Mouse (Mus musculus) liver, embryonic 14.5 days (tissue): Measurements from ENCODE around the gene Rspo1. TPM values are rescaled to one million over a fixed set of nuclear protein-coding genes. Genes with fewer than 3 reads are reported as not detected.

ENCODE experiments used
- ATAC-seq: fragments of 200-750 bp; cut with Nextera tagmentation; 2 replicates; pipeline ENCODE4 v1.8.0; 2017; ENCODE audit warnings: moderate number of reproducible peaks, mild to moderate bottlenecking, moderate library complexity; ENCODE audit not compliant: insufficient read depth
- DNase-seq, 3 experiments: peaks; one replicate each; pipeline ENCODE4 v3.0.0-alpha.2; 2012 to 2013; ENCODE audit warnings: low read depth in 3 of 3, low spot score in 3 of 3
- H3K27ac ChIP-seq: fragments of 300-500 bp; sonication (generic); 2 replicates; pipeline ENCODE4 v1.5.1; 2014; ENCODE audit warnings: moderate library complexity, mild to moderate bottlenecking, control low read depth, inconsistent platforms
- H3K27me3 ChIP-seq: fragments of 300-500 bp; sonication (generic); 2 replicates; pipeline ENCODE4 v1.6.1; 2014; ENCODE audit warnings: mild to moderate bottlenecking, low read length, moderate library complexity; ENCODE audit not compliant: control insufficient read depth, insufficient read depth
- H3K36me3 ChIP-seq: fragments of 300-500 bp; sonication (generic); replicated peaks from 2 replicates; pipeline ENCODE4 v1.6.1; 2014; ENCODE audit warnings: low read depth; ENCODE audit not compliant: control insufficient read depth, insufficient read depth
- H3K4me1 ChIP-seq, 2 experiments: fragments of 200-500 bp in 1 of 2; fragments of 300-500 bp in 1 of 2; sonication (generic) in 1 of 2; replicated peaks; 2 replicates each; pipeline ENCODE4 v1.6.1; 2012 to 2014; ENCODE audit warnings: antibody characterized with exemption in 1 of 2, inconsistent platforms in 1 of 2, low read length in 1 of 2; ENCODE audit not compliant: control insufficient read depth in 2 of 2, insufficient read depth in 2 of 2
- H3K4me2 ChIP-seq: fragments of 300-500 bp; sonication (generic); 2 replicates; pipeline ENCODE4 v1.6.1; 2014; ENCODE audit warnings: low read depth, mild to moderate bottlenecking, control low read depth, moderate library complexity
- H3K4me3 ChIP-seq, 2 experiments: fragments of 200-500 bp in 1 of 2; fragments of 300-500 bp in 1 of 2; sonication (generic) in 1 of 2; 2 replicates each; pipeline ENCODE4 v1.5.1; 2012 to 2014; ENCODE audit warnings: low read depth in 2 of 2, low read length in 2 of 2, mild to moderate bottlenecking in 2 of 2, control low read depth in 1 of 2, inconsistent platforms in 1 of 2, moderate library complexity in 1 of 2; ENCODE audit not compliant: insufficient read depth in 1 of 2
- H3K9ac ChIP-seq: fragments of 300-500 bp; sonication (generic); replicated peaks from 2 replicates; pipeline ENCODE4 v1.6.1; 2014; ENCODE audit warnings: mild to moderate bottlenecking, control low read depth, moderate library complexity
- H3K9me3 ChIP-seq: fragments of 300-500 bp; sonication (generic); 2 replicates; pipeline ENCODE4 v1.6.1; 2016; ENCODE audit warnings: low read length, mixed read lengths; ENCODE audit not compliant: control insufficient read depth
- CTCF ChIP-seq: IDR thresholded peaks from 2 replicates; pipeline ENCODE4 v1.5.1; 2016; ENCODE audit warnings: antibody characterized with exemption, low read depth, control low read depth
- EP300 ChIP-seq: IDR thresholded peaks from 2 replicates; pipeline ENCODE4 v1.6.1; 2016; ENCODE audit warnings: antibody characterized with exemption, low read depth
- WGBS: fragments of 180-500 bp; shearing (Covaris S2); extraction: QIAGEN DNeasy Blood & Tissue Kit; methylation state at CpG from one replicate; pipeline ENCODE4 v1.1.7; 2014; ENCODE audit not compliant: insufficient replicate concordance; 5-methylcytosine and 5-hydroxymethylcytosine counted together
- polyA plus RNA-seq, 2 experiments: library from polyadenylated mRNA; depleted of rRNA in 1 of 2; stranded (reverse) in 1 of 2; unstranded in 1 of 2; fragments of >200 nt; fragmentation: Nextera tagmentation in 1 of 2; extraction: Ambion mirVana in 1 of 2; gene quantifications; 2 replicates each; pipeline versions ENCODE4 v1.2.1 to v1.2.3; 2012 to 2014

The Rspo1 gene
- polyA plus RNA-seq, 2 experiments: 0.51 to 0.68 TPM

DNA sequence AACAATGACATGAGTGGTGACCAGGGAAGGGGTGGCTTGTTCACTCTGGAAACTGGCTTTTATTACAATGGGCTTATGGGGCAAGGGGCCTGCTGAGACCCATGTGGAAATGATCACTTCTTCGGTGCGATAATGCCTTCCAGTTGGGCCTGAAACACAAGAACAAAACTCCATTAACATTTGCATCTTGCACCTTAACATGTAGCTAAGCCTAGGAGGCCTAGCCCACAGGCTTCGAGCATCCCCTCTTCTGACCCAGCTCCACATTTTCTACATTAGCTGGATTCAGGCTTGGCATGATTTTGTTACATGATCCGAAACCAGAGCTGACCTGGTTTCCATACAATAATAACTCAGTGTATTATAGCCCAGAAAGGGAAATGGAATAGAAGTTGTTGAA, 70.2 kb downstream of the Rspo1 start:
- Histone ChIP-seq H3K27ac (no peak overlapping the region), H3K4me1 (peaks cover 0 to 2% of the 10 kb centered on the region in 2 experiments; a peak in 1 of 4 replicates), H3K4me3 (no peak overlapping the region), H3K4me2 (no peak overlapping the region), H3K36me3 (peaks cover 29% of the 10 kb centered on the region), H3K9ac (no peak overlapping the region), H3K9me3 (no peaks in the 10 kb centered on the region), H3K27me3 (no peaks in the 10 kb centered on the region)
- 74% methylated on average over 4 of the region's 4 CpGs for WGBS
- ATAC-seq (no peak), DNase-seq (no peak)
- TF ChIP-seq CTCF (no peak), EP300 (no peak)

DNA sequence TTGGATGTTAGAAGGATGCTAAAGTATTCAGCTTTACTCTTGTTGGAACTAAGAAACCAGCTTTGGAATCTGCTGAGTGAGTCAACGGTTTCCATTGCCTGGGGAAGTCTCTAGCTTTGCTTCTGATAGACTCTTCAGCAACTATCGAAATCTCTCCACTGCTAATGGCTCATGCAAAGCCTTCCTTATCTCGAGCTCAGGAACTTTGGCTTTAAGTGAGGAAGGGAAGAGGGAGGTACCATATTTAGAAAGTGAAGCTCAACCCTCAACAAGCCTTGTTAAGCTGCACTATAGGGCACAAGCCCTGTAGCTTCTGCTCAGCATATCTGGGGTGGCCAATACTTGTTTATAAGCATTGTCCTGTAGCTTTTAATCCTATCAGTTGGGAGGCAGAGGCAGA, 71.0 kb downstream of the Rspo1 start:
- H3K36me3 ChIP-seq: peaks cover 24% of the 10 kb centered on the region
- ATAC-seq (no peak), DNase-seq (no peak)
- no peak overlapping the region for H3K9ac ChIP-seq
- peaks cover 0 to 2% of the 10 kb centered on the region in 2 experiments; a peak in 1 of 4 replicates for H3K4me1 ChIP-seq
- no peaks in the 10 kb centered on the region for H3K9me3 ChIP-seq
- H3K27ac ChIP-seq: no peak overlapping the region
- no peaks in the 10 kb centered on the region for H3K27me3 ChIP-seq
- no peak overlapping the region for H3K4me2 ChIP-seq
- 23% methylated on average over 3 of the region's 3 CpGs for WGBS
- no peak overlapping the region for H3K4me3 ChIP-seq
- TF ChIP-seq EP300 (no peak), CTCF (no peak)

DNA sequence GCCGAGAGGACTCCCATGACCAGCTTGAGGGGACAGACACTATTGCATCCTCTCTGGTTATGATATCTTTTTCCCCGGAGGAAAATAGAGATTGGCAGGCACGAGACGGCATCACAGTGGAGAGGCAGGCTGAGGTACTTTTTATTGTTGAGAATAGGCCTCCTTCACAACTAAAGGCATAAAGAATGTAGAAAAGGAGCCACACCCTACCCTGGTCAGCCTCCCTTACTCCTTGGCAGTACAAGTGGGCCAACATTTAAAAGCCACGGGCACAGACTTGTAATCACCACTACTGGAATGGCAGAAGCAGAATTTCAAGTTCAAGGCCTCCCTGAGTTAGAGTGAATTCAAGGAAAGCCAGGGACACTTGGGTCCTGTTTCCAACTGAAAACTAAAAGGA, 71.8 kb downstream of the Rspo1 start:
- Histone ChIP-seq H3K4me3 (no peak overlapping the region), H3K9ac (no peak overlapping the region), H3K27ac (no peak overlapping the region), H3K27me3 (no peaks in the 10 kb centered on the region), H3K4me1 (peaks cover 0 to 2% of the 10 kb centered on the region in 2 experiments; a peak in 1 of 4 replicates), H3K36me3 (peaks cover 19% of the 10 kb centered on the region), H3K4me2 (no peak overlapping the region), H3K9me3 (no peaks in the 10 kb centered on the region)
- no peak for DNase-seq
- ATAC-seq: no peak
- WGBS: 54% methylated on average over 5 of the region's 5 CpGs
- TF ChIP-seq CTCF: no peak
- TF ChIP-seq EP300: no peak

Other genes with a start within 250 kb of the Rspo1 start
- 36.6 and 40.3 TPM in 2 replicates for gene Inpp5b, start 244.6 kb upstream of the Rspo1 start, polyA plus RNA-seq (2012; rRNA removed)
- gene Inpp5b, start 244.6 kb upstream of the Rspo1 start, polyA plus RNA-seq (2014; fragmentation: Nextera tagmentation; extraction: Ambion mirVana): 36.7 and 40.0 TPM in 2 replicates
- 4.3 and 7.1 TPM in 2 replicates for gene Mtf1, start 184.3 kb upstream of the Rspo1 start, polyA plus RNA-seq (2012; rRNA removed)
- 10.9 and 15.2 TPM in 2 replicates for gene Mtf1, start 184.3 kb upstream of the Rspo1 start, polyA plus RNA-seq (2014; fragmentation: Nextera tagmentation; extraction: Ambion mirVana)
- 19.0 and 20.9 TPM in 2 replicates for gene Yrdc, start 135.8 kb upstream of the Rspo1 start, polyA plus RNA-seq (2012; rRNA removed)
- gene Yrdc, start 135.8 kb upstream of the Rspo1 start, polyA plus RNA-seq (2014; fragmentation: Nextera tagmentation; extraction: Ambion mirVana): 21.7 and 21.9 TPM in 2 replicates
- gene 1110065P20Rik, start 135.2 kb upstream of the Rspo1 start, polyA plus RNA-seq (2012; rRNA removed): 10.6 and 11.9 TPM in 2 replicates
- gene 1110065P20Rik, start 135.2 kb upstream of the Rspo1 start, polyA plus RNA-seq (2014; fragmentation: Nextera tagmentation; extraction: Ambion mirVana): 15.2 and 15.4 TPM in 2 replicates
- 0.06 and 0.08 TPM in 2 replicates for gene Maneal, start 124.3 kb upstream of the Rspo1 start, polyA plus RNA-seq (2012; rRNA removed)
- 0.06 TPM in 1 of 2 replicates, not detected in the other for gene Maneal, start 124.3 kb upstream of the Rspo1 start, polyA plus RNA-seq (2014; fragmentation: Nextera tagmentation; extraction: Ambion mirVana)
- gene Epha10, start 105.5 kb upstream of the Rspo1 start, polyA plus RNA-seq (2012; rRNA removed): not detected in 2 replicates
- gene Epha10, start 105.5 kb upstream of the Rspo1 start, polyA plus RNA-seq (2014; fragmentation: Nextera tagmentation; extraction: Ambion mirVana): not detected in 2 replicates
- gene 9930104L06Rik, start 49.4 kb upstream of the Rspo1 start, polyA plus RNA-seq (2012; rRNA removed): 5.8 and 5.9 TPM in 2 replicates
- 0.94 and 1.5 TPM in 2 replicates for gene 9930104L06Rik, start 49.4 kb upstream of the Rspo1 start, polyA plus RNA-seq (2014; fragmentation: Nextera tagmentation; extraction: Ambion mirVana)
- 48.0 and 61.8 TPM in 2 replicates for gene Cdca8, start 47.1 kb upstream of the Rspo1 start, polyA plus RNA-seq (2012; rRNA removed)
- 91.6 and 102 TPM in 2 replicates for gene Cdca8, start 47.1 kb upstream of the Rspo1 start, polyA plus RNA-seq (2014; fragmentation: Nextera tagmentation; extraction: Ambion mirVana)
- 11.7 and 26.7 TPM in 2 replicates for gene Gnl2, start 30.2 kb downstream of the Rspo1 start, polyA plus RNA-seq (2012; rRNA removed)
- 35.9 and 39.5 TPM in 2 replicates for gene Gnl2, start 30.2 kb downstream of the Rspo1 start, polyA plus RNA-seq (2014; fragmentation: Nextera tagmentation; extraction: Ambion mirVana)
- 0.02 TPM in 1 of 2 replicates, not detected in the other for gene Dnali1, start 79.3 kb downstream of the Rspo1 start, polyA plus RNA-seq (2012; rRNA removed)
- gene Dnali1, start 79.3 kb downstream of the Rspo1 start, polyA plus RNA-seq (2014; fragmentation: Nextera tagmentation; extraction: Ambion mirVana): 0.10 TPM in 1 of 2 replicates, not detected in the other
- gene Snip1, start 80.2 kb downstream of the Rspo1 start, polyA plus RNA-seq (2012; rRNA removed): 7.5 and 8.5 TPM in 2 replicates
- gene Snip1, start 80.2 kb downstream of the Rspo1 start, polyA plus RNA-seq (2014; fragmentation: Nextera tagmentation; extraction: Ambion mirVana): 13.5 and 15.9 TPM in 2 replicates
- gene Meaf6, start 98.7 kb downstream of the Rspo1 start, polyA plus RNA-seq (2012; rRNA removed): 9.0 and 13.5 TPM in 2 replicates
- gene Meaf6, start 98.7 kb downstream of the Rspo1 start, polyA plus RNA-seq (2014; fragmentation: Nextera tagmentation; extraction: Ambion mirVana): 23.0 and 25.7 TPM in 2 replicates
- gene Zc3h12a, start 141.4 kb downstream of the Rspo1 start, polyA plus RNA-seq (2012; rRNA removed): 0.79 and 0.83 TPM in 2 replicates
- gene Zc3h12a, start 141.4 kb downstream of the Rspo1 start, polyA plus RNA-seq (2014; fragmentation: Nextera tagmentation; extraction: Ambion mirVana): 0.37 and 0.39 TPM in 2 replicates